Mouse (Mus musculus) brown adipose tissue, adult 24 weeks (tissue): ENCODE data around the gene Rhbdl1. TPM values are rescaled to one million over a fixed set of nuclear protein-coding genes. Genes with fewer than 3 reads are reported as not detected.

Experiments used
- H3K27ac ChIP-seq: fragments of 200-500 bp; replicated peaks from 2 replicates; pipeline ENCODE4 v1.5.1; 2012; ENCODE audit warnings: low read depth, mild to moderate bottlenecking, low read length
- H3K4me1 ChIP-seq: fragments of 200-500 bp; 2 replicates; pipeline ENCODE4 v1.6.1; 2012; ENCODE audit warnings: low read length, mixed read lengths; ENCODE audit not compliant: control insufficient read depth, insufficient read depth, insufficient read length
- H3K4me3 ChIP-seq: fragments of 200-500 bp; 2 replicates; pipeline ENCODE4 v1.5.1; 2012; ENCODE audit warnings: low read depth, mild to moderate bottlenecking, low read length, moderate library complexity; ENCODE audit not compliant: insufficient read depth
- polyA plus RNA-seq: library from polyadenylated mRNA; stranded (reverse); fragments of >200 nt; gene quantifications from 2 replicates; pipeline ENCODE4 v1.2.4, GENCODE M21; 2012; ENCODE audit not compliant: missing spikeins, insufficient read depth, insufficient read length

Gene Rhbdl1
- polyA plus RNA-seq, 1 experiment = 3.4 TPM

GRCm38 (mm10) chr17:25838904-25839303 lies 1.8 kb upstream of the Rhbdl1 start:
- H3K27ac ChIP-seq = no peak overlapping the region
- peaks cover 24% of the 10 kb centered on the region for H3K4me1 ChIP-seq
- no peak overlapping the region for H3K4me3 ChIP-seq

GRCm38 (mm10) chr17:25837533-25837932 lies 438 bp upstream of the Rhbdl1 start:
- Histone ChIP-seq H3K27ac (no peak overlapping the region), H3K4me3 (no peak overlapping the region), H3K4me1 (peaks cover 17% of the 10 kb centered on the region)

GRCm38 (mm10) chr17:25836397-25837075 lies 559 bp downstream of the Rhbdl1 start:
- H3K4me3 ChIP-seq = peak overlapping the region; percentile 44
- peaks cover 23% of the 10 kb centered on the region for H3K4me1 ChIP-seq
- H3K27ac ChIP-seq = peak overlapping the region; percentile 50

GRCm38 (mm10) chr17:25835816-25836215 lies 1.3 kb downstream of the Rhbdl1 start:
- Histone ChIP-seq H3K4me3 (peak overlapping the region; percentile 44), H3K4me1 (peaks cover 25% of the 10 kb centered on the region), H3K27ac (peak overlapping the region; percentile 50; the same call in 1 of the 2 replicates)

- H3K4me1 ChIP-seq = peaks cover 25% of the 10 kb centered on the region
- no peak overlapping the region for H3K27ac ChIP-seq
- peak overlapping the region; percentile 76; the same call in 1 of the 2 replicates for H3K4me3 ChIP-seq
Measured at GRCm38 (mm10) chr17:25835301-25835700, 1.8 kb downstream of the Rhbdl1 start.

- Histone ChIP-seq H3K4me3 (peak overlapping the region; percentile 76), H3K27ac (no peak overlapping the region; the same call in 1 of the 2 replicates), H3K4me1 (peaks cover 26% of the 10 kb centered on the region)
Measured at GRCm38 (mm10) chr17:25834595-25835222, 2.4 kb downstream of the Rhbdl1 start.

GRCm38 (mm10) chr17:25833961-25834594 lies 3.0 kb downstream of the Rhbdl1 start:
- H3K27ac ChIP-seq = peak overlapping the region; percentile 96

GRCm38 (mm10) chr17:25833291-25833663 lies 3.8 kb downstream of the Rhbdl1 start, which contains the start of gene Stub1:
Stub1 (minus strand) TSS chr17:25833404.
- peak within 1 kb of the TSS; percentile 87 for H3K4me3 ChIP-seq
- H3K4me1 ChIP-seq = peaks cover 31% of the 10 kb centered on the region
- H3K27ac ChIP-seq = peak within 1 kb of the TSS; percentile 96

More at GRCm38 (mm10) chr17:25833961-25834594, 3.0 kb downstream of the Rhbdl1 start:
- Histone ChIP-seq H3K4me3 (peak overlapping the region; percentile 76), H3K4me1 (peaks cover 31% of the 10 kb centered on the region)

GRCm38 (mm10) chr17:25832436-25833290 lies 4.4 kb downstream of the Rhbdl1 start:
- peak overlapping the region; percentile 96 for H3K27ac ChIP-seq
- H3K4me3 ChIP-seq = peak overlapping the region; percentile 87
- H3K4me1 ChIP-seq = peaks cover 31% of the 10 kb centered on the region

GRCm38 (mm10) chr17:25831451-25832281 lies 5.4 kb downstream of the Rhbdl1 start:
- peak overlapping the region; percentile 87 for H3K4me3 ChIP-seq
- H3K27ac ChIP-seq = 0 out of 2 replicates have a peak overlapping the region, but pooled peaks have one; percentile 10
- H3K4me1 ChIP-seq = peaks cover 31% of the 10 kb centered on the region

- Histone ChIP-seq H3K4me1 (peaks cover 26% of the 10 kb centered on the region), H3K27ac (no peak overlapping the region)
Measured at GRCm38 (mm10) chr17:25830806-25831431, 6.2 kb downstream of the Rhbdl1 start.

GRCm38 (mm10) chr17:25830200-25830753 lies 6.8 kb downstream of the Rhbdl1 start:
- Histone ChIP-seq H3K27ac (no peak overlapping the region), H3K4me1 (peaks cover 20% of the 10 kb centered on the region), H3K4me3 (peak overlapping the region; percentile 1; the same call in 1 of the 2 replicates)

More at GRCm38 (mm10) chr17:25830806-25831431, 6.2 kb downstream of the Rhbdl1 start:
- no peak overlapping the region for H3K4me3 ChIP-seq

GRCm38 (mm10) chr17:25829558-25830017 lies 7.5 kb downstream of the Rhbdl1 start:
- Histone ChIP-seq H3K4me1 (peaks cover 18% of the 10 kb centered on the region), H3K27ac (no peak overlapping the region)

More at GRCm38 (mm10) chr17:25829558-25830017, 7.5 kb downstream of the Rhbdl1 start:
- peak overlapping the region; percentile 78 for H3K4me3 ChIP-seq
